Mouse (Mus musculus) ES-Bruce4 (cell line): Measurements from ENCODE around the gene Gal. TPM values are rescaled to one million over a fixed set of nuclear protein-coding genes. Genes with fewer than 3 reads are reported as not detected.
A peak's percentile ranks its signal among the peaks of the same experiment; 100 is the strongest.

Experiments
- H3K27ac ChIP-seq: 2 replicates; pipeline ENCODE4 v1.5.1; 2012; ENCODE audit warnings: low read length, inconsistent platforms; ENCODE audit not compliant: insufficient read depth
- H3K27me3 ChIP-seq: 2 replicates; pipeline ENCODE4 v1.6.1; 2012; ENCODE audit warnings: mild to moderate bottlenecking, low read length, inconsistent platforms; ENCODE audit not compliant: control insufficient read depth, poor library complexity, insufficient read depth, severe bottlenecking
- H3K36me3 ChIP-seq: 2 replicates; pipeline ENCODE4 v1.6.1; 2012; ENCODE audit warnings: inconsistent platforms, mild to moderate bottlenecking, low read length, moderate library complexity; ENCODE audit not compliant: control insufficient read depth, poor library complexity, insufficient read depth, severe bottlenecking
- H3K4me1 ChIP-seq: one replicate; pipeline ENCODE4 v1.8.1; 2011; ENCODE audit warnings: low read length; ENCODE audit not compliant: control insufficient read depth, insufficient read depth
- H3K4me3 ChIP-seq: 2 replicates; pipeline ENCODE4 v1.5.1; 2011; ENCODE audit warnings: low read depth, mild to moderate bottlenecking, low read length
- H3K9ac ChIP-seq: 2 replicates; pipeline ENCODE4 v1.6.1; 2012; ENCODE audit warnings: low read depth, mild to moderate bottlenecking, inconsistent platforms; ENCODE audit not compliant: poor library complexity, severe bottlenecking
- H3K9me3 ChIP-seq: replicated peaks from 2 replicates; pipeline ENCODE4 v1.6.1; 2012; ENCODE audit warnings: mild to moderate bottlenecking, low read length, inconsistent platforms; ENCODE audit not compliant: control insufficient read depth, poor library complexity, insufficient read depth, severe bottlenecking
- CTCF ChIP-seq: IDR thresholded peaks from one replicate; pipeline ENCODE4 v1.8.1; 2011; ENCODE audit warnings: low read depth, low read length
- EP300 ChIP-seq: IDR thresholded peaks from 2 replicates; pipeline ENCODE4 v1.6.1; 2011; ENCODE audit warnings: low read depth, low read length; ENCODE audit not compliant: insufficient read depth
- POLR2A ChIP-seq: IDR thresholded peaks from one replicate; pipeline ENCODE4 v1.8.1; 2011; ENCODE audit warnings: low read length; ENCODE audit not compliant: insufficient read depth
- polyA plus RNA-seq: library from polyadenylated mRNA; stranded (reverse); fragments of >200 nt; gene quantifications from 2 replicates; pipeline ENCODE4 v1.2.4, GENCODE M21; 2011; ENCODE audit warnings: low read depth; ENCODE audit not compliant: missing spikeins, insufficient read depth, insufficient read length

The Gal gene
- polyA plus RNA-seq, 1 experiment: 2.5 TPM

- TF ChIP-seq EP300: no peak
- peak; percentile 86 for TF ChIP-seq CTCF
- Histone ChIP-seq H3K27ac (no peak overlapping the region), H3K9me3 (no peaks in the 10 kb centered on the region), H3K36me3 (no peaks in the 10 kb centered on the region), H3K4me3 (no peak overlapping the region), H3K9ac (no peak overlapping the region), H3K27me3 (no peaks in the 10 kb centered on the region), H3K4me1 (peaks cover 7% of the 10 kb centered on the region)
Measured at GRCm38 (mm10) chr19:3436840-3437239, 22.5 kb upstream of the Gal start.

GRCm38 (mm10) chr19:3435824-3436223, 21.5 kb upstream of the Gal start:
- Histone ChIP-seq H3K27ac (no peak overlapping the region), H3K36me3 (no peaks in the 10 kb centered on the region), H3K9me3 (no peaks in the 10 kb centered on the region), H3K4me1 (peaks cover 7% of the 10 kb centered on the region), H3K4me3 (no peak overlapping the region), H3K9ac (no peak overlapping the region), H3K27me3 (no peaks in the 10 kb centered on the region)
- TF ChIP-seq POLR2A (no peak), EP300 (no peak), CTCF (no peak)

GRCm38 (mm10) chr19:3434641-3435040, 20.3 kb upstream of the Gal start:
- Histone ChIP-seq H3K9me3 (no peaks in the 10 kb centered on the region), H3K9ac (no peak overlapping the region), H3K36me3 (no peaks in the 10 kb centered on the region), H3K4me1 (peaks cover 7% of the 10 kb centered on the region), H3K27ac (no peak overlapping the region), H3K4me3 (no peak overlapping the region), H3K27me3 (no peaks in the 10 kb centered on the region)
- no peak for TF ChIP-seq EP300
- TF ChIP-seq POLR2A: no peak
- TF ChIP-seq CTCF: no peak

GRCm38 (mm10) chr19:3434124-3434523, 19.8 kb upstream of the Gal start:
- TF ChIP-seq CTCF (no peak), POLR2A (no peak), EP300 (no peak)
- no peaks in the 10 kb centered on the region for H3K36me3 ChIP-seq
- no peak overlapping the region for H3K27ac ChIP-seq
- H3K27me3 ChIP-seq: no peaks in the 10 kb centered on the region
- no peak overlapping the region for H3K4me3 ChIP-seq
- H3K9me3 ChIP-seq: no peaks in the 10 kb centered on the region
- peaks cover 7% of the 10 kb centered on the region for H3K4me1 ChIP-seq
- H3K9ac ChIP-seq: no peak overlapping the region

- no peaks in the 10 kb centered on the region for H3K36me3 ChIP-seq
- TF ChIP-seq CTCF (no peak), EP300 (no peak), POLR2A (no peak)
- H3K4me3 ChIP-seq: no peak overlapping the region
Measured at GRCm38 (mm10) chr19:3431969-3432368, 17.6 kb upstream of the Gal start.

GRCm38 (mm10) chr19:3431066-3431465, 16.7 kb upstream of the Gal start:
- no peak overlapping the region for H3K9ac ChIP-seq
- TF ChIP-seq EP300: no peak
- no peak for TF ChIP-seq CTCF
- TF ChIP-seq POLR2A: no peak

More at GRCm38 (mm10) chr19:3431969-3432368, 17.6 kb upstream of the Gal start:
- H3K27ac ChIP-seq: no peak overlapping the region
- no peaks in the 10 kb centered on the region for H3K9me3 ChIP-seq
- H3K4me1 ChIP-seq: peaks cover 7% of the 10 kb centered on the region
- H3K27me3 ChIP-seq: no peaks in the 10 kb centered on the region
- H3K9ac ChIP-seq: no peak overlapping the region

More at GRCm38 (mm10) chr19:3431066-3431465, 16.7 kb upstream of the Gal start:
- no peak overlapping the region for H3K4me3 ChIP-seq
- no peaks in the 10 kb centered on the region for H3K9me3 ChIP-seq
- H3K4me1 ChIP-seq: peaks cover 5% of the 10 kb centered on the region
- H3K27me3 ChIP-seq: no peaks in the 10 kb centered on the region
- no peaks in the 10 kb centered on the region for H3K36me3 ChIP-seq
- H3K27ac ChIP-seq: no peak overlapping the region
